Mouse (Mus musculus): ENCODE data around the gene Nol11.
A peak's percentile ranks its signal among the peaks of the same experiment; 100 is the strongest.

GRCm38 (mm10) chr11:107131749-107132421 lies 57.3 kb downstream of the Nol11 start, which contains the start of gene Bptf:
- TF ChIP-seq CTCF (IDR thresholded peaks at IDR 0.05; ENCODE audit: extremely low read depth, insufficient read depth, low read length) (peak; percentile 34), POLR2A (IDR thresholded peaks at IDR 0.05; ENCODE audit: extremely low read depth, insufficient read depth, low read length) (peak; percentile 56; the same call in 1 of the 2 replicates)
